Mouse (Mus musculus) embryonic facial prominence, embryonic 15.5 days (tissue): ENCODE measurements around the gene 1700012P22Rik. TPM values are rescaled to one million over a fixed set of nuclear protein-coding genes. Genes with fewer than 3 reads are reported as not detected.

ENCODE experiments used
- ATAC-seq: fragments of 200-750 bp; cut with Nextera tagmentation; 2 replicates; pipeline ENCODE4 v1.8.0; 2017; ENCODE audit warnings: low read depth, moderate TSS enrichment; ENCODE audit not compliant: insufficient number of reproducible peaks, low FRiP score, low TSS enrichment
- H3K27ac ChIP-seq: fragments of 300-500 bp; sonication (generic); replicated peaks from 2 replicates; pipeline ENCODE4 v1.5.1; 2015; ENCODE audit warnings: mild to moderate bottlenecking, inconsistent platforms
- H3K27me3 ChIP-seq: fragments of 300-500 bp; sonication (generic); 2 replicates; pipeline ENCODE4 v1.6.1; 2015; ENCODE audit warnings: inconsistent platforms
- H3K36me3 ChIP-seq: fragments of 300-500 bp; sonication (generic); 2 replicates; pipeline ENCODE4 v1.6.1; 2015; ENCODE audit warnings: mild to moderate bottlenecking, inconsistent platforms
- H3K4me1 ChIP-seq: fragments of 300-500 bp; sonication (generic); 2 replicates; pipeline ENCODE4 v1.6.1; 2015; ENCODE audit warnings: inconsistent platforms
- H3K4me2 ChIP-seq: fragments of 300-500 bp; sonication (generic); replicated peaks from 2 replicates; pipeline ENCODE4 v1.6.1; 2015; ENCODE audit warnings: mild to moderate bottlenecking, inconsistent platforms
- H3K4me3 ChIP-seq: fragments of 300-500 bp; sonication (generic); replicated peaks from 2 replicates; pipeline ENCODE4 v1.5.1; 2015; ENCODE audit warnings: mild to moderate bottlenecking, inconsistent platforms
- H3K9ac ChIP-seq: fragments of 300-500 bp; sonication (generic); 2 replicates; pipeline ENCODE4 v1.6.1; 2015; ENCODE audit warnings: inconsistent platforms
- H3K9me3 ChIP-seq: fragments of 300-500 bp; sonication (generic); replicated peaks from 2 replicates; pipeline ENCODE4 v1.6.1; 2016; ENCODE audit warnings: inconsistent platforms
- WGBS: fragments of 180-500 bp; shearing (Covaris S2); methylation state at CpG from one replicate; pipeline ENCODE4 v1.1.7; 2015; 5-methylcytosine and 5-hydroxymethylcytosine counted together
- polyA plus RNA-seq: library from polyadenylated mRNA; unstranded; fragments of >200 nt; fragmentation: Nextera tagmentation; extraction: Ambion mirVana; gene quantifications from 2 replicates; pipeline ENCODE4 v1.2.1, GENCODE M21; 2015

The 1700012P22Rik gene
- polyA plus RNA-seq, 1 experiment from 2014 or later = 0.17 TPM

DNA sequence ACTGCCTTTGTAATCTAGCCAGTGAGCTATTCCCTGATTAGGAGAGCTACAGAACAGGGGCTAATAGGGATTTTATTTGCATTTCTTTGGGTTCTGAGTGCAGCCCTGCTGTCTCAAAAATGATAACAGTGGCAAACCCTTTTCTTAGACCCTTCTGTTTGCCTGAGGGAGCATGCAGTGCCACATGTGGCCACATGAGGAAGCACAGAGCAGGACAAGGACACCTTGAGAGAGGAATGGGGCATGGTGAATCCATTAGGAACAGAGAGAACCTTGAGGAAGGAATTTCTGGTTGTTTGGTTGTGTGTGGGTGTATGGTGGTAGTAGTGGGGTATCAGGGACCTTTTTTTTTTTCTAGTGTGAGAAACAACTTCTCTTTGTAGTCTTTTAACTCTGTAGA lies 17.9 kb downstream of the 1700012P22Rik start:
- Histone ChIP-seq H3K9ac (no peak overlapping the region), H3K27me3 (no peaks in the 10 kb centered on the region), H3K27ac (no peak overlapping the region), H3K4me1 (no peaks in the 10 kb centered on the region), H3K4me3 (no peak overlapping the region), H3K36me3 (no peaks in the 10 kb centered on the region), H3K4me2 (no peak overlapping the region), H3K9me3 (0 out of 2 replicates have a peak, but pooled peaks cover 3% of the 10 kb centered on the region)
- no peak for ATAC-seq

DNA sequence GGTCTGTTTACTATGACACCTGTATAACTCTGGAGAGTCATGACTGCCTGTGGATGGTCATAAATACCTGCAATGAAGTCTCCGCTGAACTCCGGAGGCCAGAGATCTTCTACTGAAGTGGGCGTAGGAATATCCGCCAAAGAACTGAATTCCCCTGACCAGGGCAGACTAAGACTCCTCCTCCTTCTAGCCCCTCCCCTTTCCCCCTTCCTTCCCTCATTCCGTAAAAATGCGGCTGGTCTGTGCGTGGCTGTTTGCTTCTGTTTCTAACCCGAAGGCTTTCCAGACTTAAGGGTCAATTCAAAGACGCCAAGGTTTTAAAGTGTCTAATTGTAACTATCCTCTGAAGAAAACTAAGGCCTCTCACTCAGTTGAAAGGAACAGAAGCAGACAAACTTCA lies 30.3 kb downstream of the 1700012P22Rik start, which contains the start of gene Pramef12:
Gene Pramef12 (minus strand): TSS at position 175 of the 400 bp plus-strand sequence.
- H3K9ac ChIP-seq = no peak within 1 kb of the TSS
- no peaks in the 10 kb centered on the region for H3K4me1 ChIP-seq
- no peaks in the 10 kb centered on the region for H3K27me3 ChIP-seq
- ATAC-seq = no peak
- H3K4me3 ChIP-seq = no peak within 1 kb of the TSS
- WGBS = 73% methylated on average over 9 of the region's 9 CpGs
- no peak within 1 kb of the TSS for H3K27ac ChIP-seq
- H3K9me3 ChIP-seq = no peaks in the 10 kb centered on the region; the same call in 1 of the 2 replicates
- no peaks in the 10 kb centered on the region for H3K36me3 ChIP-seq
- no peak within 1 kb of the TSS for H3K4me2 ChIP-seq

DNA sequence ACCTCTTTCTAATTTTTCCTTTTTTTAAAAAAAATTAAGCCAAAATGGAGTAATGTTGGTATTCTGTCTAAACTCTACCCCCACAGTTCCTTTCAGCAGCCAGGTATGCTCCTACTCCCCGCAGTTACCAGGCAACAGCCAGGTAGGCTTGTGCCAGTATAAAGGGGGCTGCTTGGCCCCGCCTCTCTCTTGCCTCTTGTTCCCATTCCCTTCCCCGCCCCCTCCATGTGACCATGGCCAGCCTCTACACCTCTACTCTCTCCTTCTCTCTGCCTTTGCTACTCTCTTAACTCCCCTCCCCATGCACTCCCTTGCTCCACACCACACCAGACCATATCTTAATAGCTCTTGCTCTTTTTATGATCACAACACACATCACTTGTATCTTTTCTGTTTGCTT lies 32.3 kb downstream of the 1700012P22Rik start:
- Histone ChIP-seq H3K9me3 (no peaks in the 10 kb centered on the region; the same call in 1 of the 2 replicates), H3K4me2 (no peak overlapping the region), H3K27ac (no peak overlapping the region), H3K9ac (no peak overlapping the region), H3K4me3 (no peak overlapping the region), H3K36me3 (no peaks in the 10 kb centered on the region), H3K27me3 (no peaks in the 10 kb centered on the region), H3K4me1 (no peaks in the 10 kb centered on the region)
- no peak for ATAC-seq
- WGBS = 65% methylated on average over 3 of the region's 3 CpGs

DNA sequence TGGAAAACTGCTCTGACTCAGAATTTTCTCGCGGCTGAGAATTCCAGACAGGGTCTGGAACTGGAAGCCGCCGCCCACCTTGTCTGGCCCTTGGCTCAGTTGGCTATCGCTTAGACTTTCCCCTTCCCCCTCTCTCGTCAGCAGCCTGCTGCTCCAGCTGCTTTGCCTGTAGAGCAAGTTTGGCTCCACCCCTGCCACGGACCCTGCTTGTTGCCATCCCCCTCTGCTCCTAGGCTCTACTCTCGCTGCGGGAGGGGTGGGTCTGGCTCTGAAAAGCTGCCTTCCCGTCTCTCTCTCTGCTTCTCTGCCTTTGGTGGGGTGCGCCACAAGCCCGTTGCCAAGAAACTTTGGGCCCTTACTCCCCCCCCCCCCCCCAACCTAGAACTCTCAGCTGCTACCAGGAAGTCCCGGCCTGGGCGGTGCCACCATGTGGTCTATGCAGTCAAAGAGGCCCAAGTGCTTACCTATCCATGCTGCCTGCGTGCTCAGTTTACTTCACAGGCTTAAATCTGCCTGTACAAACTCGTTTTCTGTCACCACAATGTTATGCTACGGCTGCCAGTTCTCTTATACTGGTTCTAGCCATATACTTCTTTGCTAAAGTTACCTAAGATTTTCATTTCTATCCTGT lies 34.0 kb downstream of the 1700012P22Rik start:
- peak overlapping the region; percentile 48 for H3K4me2 ChIP-seq
- H3K27ac ChIP-seq = peak overlapping the region; percentile 72
- no peak overlapping the region for H3K9ac ChIP-seq
- peak; percentile 68; the same call in 1 of the 2 replicates for ATAC-seq
- peak overlapping the region; percentile 29 for H3K4me3 ChIP-seq
- H3K27me3 ChIP-seq = no peaks in the 10 kb centered on the region
- H3K4me1 ChIP-seq = no peaks in the 10 kb centered on the region
- H3K36me3 ChIP-seq = no peaks in the 10 kb centered on the region
- WGBS = 5% methylated on average over 17 of the region's 17 CpGs
- H3K9me3 ChIP-seq = no peaks in the 10 kb centered on the region

DNA sequence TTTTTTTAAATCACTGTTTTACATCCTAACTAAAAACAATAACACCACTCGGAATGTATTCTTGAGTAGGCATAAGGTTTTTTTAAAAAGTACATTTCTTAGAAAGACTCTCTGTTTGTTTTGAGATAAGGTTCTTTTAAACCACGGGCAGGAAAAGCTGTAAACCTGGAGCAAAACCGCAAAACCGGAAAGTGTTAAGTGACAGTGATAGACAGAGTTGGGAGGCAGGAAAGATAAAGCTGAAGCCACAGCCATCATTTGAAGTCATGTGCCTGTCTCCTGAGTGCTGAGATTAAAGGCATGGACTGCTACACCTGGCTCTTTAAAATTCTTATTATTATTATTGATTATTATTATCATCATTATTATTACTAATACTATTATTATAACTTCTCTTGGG lies 35.9 kb downstream of the 1700012P22Rik start:
- no peaks in the 10 kb centered on the region for H3K9me3 ChIP-seq
- H3K27ac ChIP-seq = no peak overlapping the region
- no peaks in the 10 kb centered on the region for H3K4me1 ChIP-seq
- H3K36me3 ChIP-seq = no peaks in the 10 kb centered on the region
- H3K9ac ChIP-seq = no peak overlapping the region
- ATAC-seq = no peak
- no peak overlapping the region for H3K4me2 ChIP-seq
- H3K27me3 ChIP-seq = no peaks in the 10 kb centered on the region
- H3K4me3 ChIP-seq = no peak overlapping the region
- 55% methylated on average over 4 of the region's 4 CpGs for WGBS

DNA sequence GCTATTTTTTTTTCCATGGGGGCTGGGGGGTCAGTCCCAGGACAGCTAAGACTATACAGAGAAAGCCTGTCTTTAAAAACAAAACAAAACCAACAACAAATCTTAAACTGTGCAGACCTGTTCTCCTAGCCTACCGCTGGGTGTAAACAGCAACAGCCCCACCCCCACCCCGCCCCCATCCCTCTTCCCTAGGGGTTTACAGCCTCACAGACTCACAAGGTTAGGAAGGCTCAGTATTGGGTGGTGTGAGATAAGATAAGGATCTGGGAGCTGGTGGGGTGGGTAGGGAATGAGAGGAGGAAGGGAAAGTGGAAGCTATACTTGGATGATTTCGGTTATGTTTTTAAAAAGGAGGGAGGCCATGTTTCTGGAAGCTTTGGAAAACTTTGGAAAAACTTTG lies 42.3 kb downstream of the 1700012P22Rik start:
- Histone ChIP-seq H3K36me3 (no peaks in the 10 kb centered on the region), H3K4me1 (no peaks in the 10 kb centered on the region), H3K4me2 (no peak overlapping the region), H3K9ac (no peak overlapping the region), H3K27ac (no peak overlapping the region), H3K27me3 (no peaks in the 10 kb centered on the region), H3K9me3 (no peaks in the 10 kb centered on the region; the same call in 1 of the 2 replicates), H3K4me3 (no peak overlapping the region)
- WGBS = 36% methylated on average over 3 of the region's 3 CpGs
- no peak for ATAC-seq

DNA sequence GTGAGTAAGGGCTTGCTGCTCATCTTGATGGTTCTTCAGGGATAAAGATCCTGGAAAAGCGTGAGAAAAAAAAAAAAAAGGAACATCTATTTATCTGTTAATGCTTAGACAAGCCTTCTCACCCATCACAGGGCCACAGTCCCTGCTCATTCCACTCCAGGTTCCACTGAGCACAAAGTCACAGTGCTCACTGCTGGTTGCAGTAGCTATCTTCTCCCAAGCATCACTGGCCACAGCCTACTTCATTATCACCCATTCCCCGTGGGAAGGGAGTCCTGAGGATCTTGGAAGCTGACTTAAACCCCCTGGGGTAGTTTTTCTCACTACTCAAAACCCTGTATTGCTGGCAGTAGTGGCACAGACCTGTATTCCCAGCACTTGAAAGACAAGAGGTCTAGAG lies 60.7 kb downstream of the 1700012P22Rik start, which contains the start of gene Pramef20:
Gene Pramef20 (minus strand): TSS at position 23 of the 400 bp plus-strand sequence.
- Histone ChIP-seq H3K9me3 (0 out of 2 replicates have a peak, but pooled peaks cover 7% of the 10 kb centered on the region), H3K27ac (no peak within 1 kb of the TSS), H3K27me3 (no peaks in the 10 kb centered on the region), H3K4me1 (no peaks in the 10 kb centered on the region), H3K9ac (no peak within 1 kb of the TSS), H3K4me3 (no peak within 1 kb of the TSS), H3K36me3 (no peaks in the 10 kb centered on the region), H3K4me2 (no peak within 1 kb of the TSS)
- ATAC-seq = no peak
- 59% methylated on average over 2 of the region's 2 CpGs for WGBS

Other genes with a start within 250 kb of the 1700012P22Rik start
- not detected in 2 replicates for gene Oog2, start 248.1 kb downstream of the 1700012P22Rik start, polyA plus RNA-seq
- not detected in 2 replicates for gene C87977, start 225.5 kb downstream of the 1700012P22Rik start, polyA plus RNA-seq
- gene Pramel5, start 158.3 kb downstream of the 1700012P22Rik start, polyA plus RNA-seq = not detected in 2 replicates
- not detected in 2 replicates for gene Gm13128, start 108.5 kb downstream of the 1700012P22Rik start, polyA plus RNA-seq
- gene Gm13119, start 80.8 kb downstream of the 1700012P22Rik start, polyA plus RNA-seq = not detected in 2 replicates
- not detected in 2 replicates for gene Pramef20, start 60.8 kb downstream of the 1700012P22Rik start, polyA plus RNA-seq
- gene Pramef12, start 30.3 kb downstream of the 1700012P22Rik start, polyA plus RNA-seq = 0.29 and 0.67 TPM in 2 replicates
- gene Gm9944, start 14.5 kb upstream of the 1700012P22Rik start, polyA plus RNA-seq = not detected in 2 replicates
- gene Aadacl3, start 25.0 kb upstream of the 1700012P22Rik start, polyA plus RNA-seq = 0.07 TPM in 1 of 2 replicates, not detected in the other
- not detected in 2 replicates for gene 9430007A20Rik, start 81.0 kb upstream of the 1700012P22Rik start, polyA plus RNA-seq
- gene Gm13124, start 126.4 kb upstream of the 1700012P22Rik start, polyA plus RNA-seq = not detected in 2 replicates
- not detected in 2 replicates for gene Aadacl4, start 174.9 kb upstream of the 1700012P22Rik start, polyA plus RNA-seq
- not detected in 2 replicates for gene Gm436, start 247.6 kb upstream of the 1700012P22Rik start, polyA plus RNA-seq